Comparison of ENCODE assay signal across 26 mouse cellular contexts in genomic region chr3:99157451-99158015, GRCm38 (mm10). TPM values are rescaled to one million over a fixed set of nuclear protein-coding genes. Genes with fewer than 3 reads are reported as not detected.
A peak's percentile ranks its signal among the peaks of the same experiment; 100 is the strongest.
DNase-seq lines count a peak whose midpoint lies in the region; ATAC-seq lines count a peak whose summit lies in the region.
"Had no signal": no experiment of that assay in that cellular context is flagged by ENCODE, and none has a peak within 500 bp of the region (broad histone marks: within the 10 kb centered on the region; RNA-seq: fewer than 3 reads in every experiment).

No protein-coding gene starts in this region.

- intact Hi-C loops in left cerebral cortex, postnatal 4 days (cut with DNase I), result no loop called here
- intact Hi-C loops in left cerebral cortex, postnatal 25 days (cut with DNase I), result no loop called here

- H3K9me3 ChIP-seq in neural tube, embryonic 13.5 days, result peaks cover 10% of the 10 kb centered on the region; the same call in 1 of the 2 replicates
- H3K9me3 ChIP-seq in liver, embryonic 12.5 days (replicated peaks), result no peaks in the 10 kb centered on the region
- H3K9me3 ChIP-seq in kidney, embryonic 15.5 days (replicated peaks), result no peaks in the 10 kb centered on the region
- H3K9me3 ChIP-seq: embryonic facial prominence, embryonic 15.5 days; limb, embryonic 15.5 days; neural tube, embryonic 15.5 days had no signal

- WGBS in neural tube, embryonic 13.5 days, result 43% methylated on average over 4 of the region's 4 CpGs
- 49% methylated on average over 4 of the region's 4 CpGs for WGBS in liver, embryonic 12.5 days (ENCODE audit: insufficient replicate concordance)
- WGBS in kidney, embryonic 15.5 days, result 41% methylated on average over 4 of the region's 4 CpGs

- H3K4me1 ChIP-seq in neural tube, embryonic 13.5 days (replicated peaks), result peaks cover 9% of the 10 kb centered on the region; the same call in 1 of the 2 replicates
- peaks cover 12% of the 10 kb centered on the region for H3K4me1 ChIP-seq in liver, embryonic 12.5 days
- no peaks in the 10 kb centered on the region for H3K4me1 ChIP-seq in kidney, embryonic 15.5 days
- H3K4me1 ChIP-seq: embryonic facial prominence, embryonic 15.5 days; hindbrain, embryonic 10.5 days; limb, embryonic 15.5 days; midbrain, embryonic 13.5 days; neural tube, embryonic 15.5 days had no signal

- H3K27me3 ChIP-seq in neural tube, embryonic 13.5 days, result no peaks in the 10 kb centered on the region
- H3K27me3 ChIP-seq in liver, embryonic 12.5 days (replicated peaks), result no peaks in the 10 kb centered on the region
- H3K27me3 ChIP-seq in kidney, embryonic 15.5 days, result no peaks in the 10 kb centered on the region
- H3K27me3 ChIP-seq: embryonic facial prominence, embryonic 15.5 days; heart, embryonic 12.5 days; limb, embryonic 15.5 days; midbrain, embryonic 13.5 days; neural tube, embryonic 15.5 days had no signal

- DNase-seq in left cerebral cortex, postnatal 4 days, result peak; percentile 4
- DNase-seq in left cerebral cortex, postnatal 25 days (ENCODE audit: low spot score in 2 of 2), result no peak
- DNase-seq in neural tube, embryonic 10.5 days (ENCODE audit: extremely low spot score, low spot score), result no peak
- DNase-seq in adrenal gland, adult 18-20 months (ENCODE audit: low spot score in 2 of 2), result no peak
- DNase-seq: adrenal gland, postnatal 10 days; cerebellum, adult 9-10 months; gastrocnemius, postnatal 10 days; heart, adult 11 months; heart, postnatal 10 days; kidney, adult 11 months; kidney, postnatal 4 days; layer of hippocampus, adult 9-11 months; right cerebral cortex, adult 18-20 months had no signal

- ATAC-seq in neural tube, embryonic 13.5 days (ENCODE audit: low read depth), result no peak
- peak; percentile 68; the same call in 1 of the 2 replicates for ATAC-seq in liver, embryonic 12.5 days
- ATAC-seq in kidney, embryonic 15.5 days (replicated peaks; ENCODE audit: low FRiP score), result no peak
- ATAC-seq: activated CD4-positive, CD25-positive, alpha-beta regulatory T cell, adult 4 months; hindbrain, embryonic 16.5 days; lung, postnatal 0 days; midbrain, embryonic 13.5 days had no signal

- no peak overlapping the region for H3K4me2 ChIP-seq in neural tube, embryonic 13.5 days
- H3K4me2 ChIP-seq in liver, embryonic 12.5 days, result no peak overlapping the region
- H3K4me2 ChIP-seq in kidney, embryonic 15.5 days, result no peak overlapping the region
- H3K4me2 ChIP-seq: embryonic facial prominence, embryonic 15.5 days; heart, embryonic 12.5 days; limb, embryonic 15.5 days; midbrain, embryonic 13.5 days; neural tube, embryonic 15.5 days had no signal

- 0 out of 2 replicates have a peak overlapping the region, but pooled peaks have one; percentile 5 for H3K9ac ChIP-seq in neural tube, embryonic 13.5 days
- no peak overlapping the region for H3K9ac ChIP-seq in liver, embryonic 12.5 days
- H3K9ac ChIP-seq in kidney, embryonic 15.5 days, result no peak overlapping the region
- H3K9ac ChIP-seq: embryonic facial prominence, embryonic 15.5 days; heart, embryonic 12.5 days; limb, embryonic 15.5 days; midbrain, embryonic 13.5 days; neural tube, embryonic 15.5 days had no signal

- H3K36me3 ChIP-seq in neural tube, embryonic 13.5 days, result 0 out of 2 replicates have a peak, but pooled peaks cover 2% of the 10 kb centered on the region
- peaks cover 6% of the 10 kb centered on the region; the same call in 1 of the 2 replicates for H3K36me3 ChIP-seq in liver, embryonic 12.5 days
- no peaks in the 10 kb centered on the region for H3K36me3 ChIP-seq in kidney, embryonic 15.5 days
- H3K36me3 ChIP-seq: embryonic facial prominence, embryonic 15.5 days; midbrain, embryonic 13.5 days; neural tube, embryonic 15.5 days had no signal

- peak overlapping the region; percentile 56; the same call in 1 of the 2 replicates for H3K27ac ChIP-seq in neural tube, embryonic 13.5 days (replicated peaks)
- H3K27ac ChIP-seq in liver, embryonic 12.5 days, result no peak overlapping the region
- H3K27ac ChIP-seq in kidney, embryonic 15.5 days, result no peak overlapping the region
- H3K27ac ChIP-seq: embryonic facial prominence, embryonic 15.5 days; hindbrain, embryonic 10.5 days; limb, embryonic 15.5 days; midbrain, embryonic 13.5 days; neural tube, embryonic 15.5 days had no signal

- H3K4me3 ChIP-seq in neural tube, embryonic 13.5 days, result no peak overlapping the region
- no peak overlapping the region for H3K4me3 ChIP-seq in liver, embryonic 12.5 days
- no peak overlapping the region for H3K4me3 ChIP-seq in kidney, embryonic 15.5 days (replicated peaks)
- H3K4me3 ChIP-seq: embryonic facial prominence, embryonic 15.5 days; heart, embryonic 12.5 days; hindbrain, embryonic 10.5 days; limb, embryonic 15.5 days; midbrain, embryonic 13.5 days; myocyte; neural tube, embryonic 15.5 days had no signal

RNA-seq across cellular contexts. Expression of gene Wars2, which starts 16.7 kb away (rescaled TPM):
- 1 to 10 TPM; 7.1 to 7.6 TPM for total RNA-seq in left cerebral cortex, postnatal 4 days (2021)
- 1 to 10 TPM; 5.1 to 6.9 TPM for total RNA-seq in left cerebral cortex, postnatal 25 days (2021)
- 5.9 and 6.3 TPM in 2 replicates for polyA plus RNA-seq in neural tube, embryonic 13.5 days (2015; fragmentation: Nextera tagmentation; extraction: Ambion mirVana)
- polyA plus RNA-seq in liver, embryonic 12.5 days (2016; fragmentation: Nextera tagmentation; extraction: Ambion mirVana), result 4.9 and 5.0 TPM in 2 replicates
- polyA plus RNA-seq in kidney, embryonic 15.5 days (2015; fragmentation: Nextera tagmentation; extraction: Ambion mirVana), result 9.2 and 9.7 TPM in 2 replicates
- 10 to 100 TPM; 10.6 to 14.6 TPM for total RNA-seq in adrenal gland, adult 18-20 months (2021)
